Mouse (Mus musculus): ENCODE data around the gene Numb.

- TF ChIP-seq CTCF (IDR thresholded peaks at IDR 0.05; ENCODE audit: borderline replicate concordance, extremely low read depth, insufficient read depth, insufficient read length) (no peak), POLR2A (IDR thresholded peaks at IDR 0.05; ENCODE audit: borderline replicate concordance, extremely low read depth, insufficient read depth, insufficient read length, poor library complexity, severe bottlenecking) (no peak)
These were observed 161.5 kb downstream of the Numb start for GRCm38 (mm10) chr12:83760201-83760600.
